Mouse (Mus musculus): Measurements from ENCODE around the gene Pcsk2. TPM values are rescaled to one million over a fixed set of nuclear protein-coding genes. Genes with fewer than 3 reads are reported as not detected.

The Pcsk2 gene
- polyA plus RNA-seq, 1 experiment from 2014 or later = 1.4 TPM

DNA sequence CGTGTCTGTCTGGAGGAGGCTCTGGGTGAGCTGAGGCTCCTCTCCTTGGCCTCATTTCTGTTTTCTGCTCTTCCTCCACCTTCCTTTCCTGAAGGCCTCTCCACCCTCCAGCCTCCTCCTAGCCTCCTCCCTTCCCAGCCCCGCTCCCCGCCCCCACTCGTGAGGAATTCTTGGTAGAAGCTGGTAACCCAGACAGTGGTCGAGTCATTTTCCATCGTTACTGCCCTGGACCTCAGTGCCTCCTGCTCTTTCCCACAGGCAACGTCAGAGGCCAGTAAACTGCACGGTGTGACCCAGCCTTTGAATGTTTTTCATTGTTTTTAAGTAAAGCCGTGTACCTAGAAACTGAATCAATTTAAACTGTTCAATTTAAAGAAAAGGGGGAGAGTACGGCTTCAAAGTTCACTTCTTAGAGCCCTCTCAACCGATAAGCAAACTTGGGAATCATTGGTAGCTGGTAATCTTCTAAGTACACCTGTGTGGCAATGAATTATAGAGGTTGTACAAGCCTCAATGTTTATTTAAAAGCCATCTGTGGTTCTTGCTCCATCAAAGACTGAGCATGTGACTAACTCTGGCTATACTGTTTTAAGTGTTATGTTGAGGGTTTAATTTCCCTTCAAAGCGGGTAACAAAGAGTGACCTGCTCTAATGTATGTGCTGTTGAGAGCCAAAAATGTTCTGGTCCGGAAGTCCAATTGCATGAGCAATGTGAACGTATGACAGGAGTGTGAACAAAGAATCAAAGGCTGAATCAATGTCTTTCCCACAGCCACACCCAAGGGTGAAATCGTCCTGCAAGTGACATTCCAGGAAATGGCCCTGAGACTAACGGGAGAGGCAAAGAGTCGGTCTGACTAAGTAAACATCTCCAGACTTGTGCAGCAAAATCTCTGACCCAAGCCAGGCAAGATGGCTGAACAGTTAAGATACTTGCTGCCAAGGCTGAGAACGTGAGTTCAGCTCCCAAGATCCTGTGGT lies 306.6 kb downstream of the Pcsk2 start:
- peak overlapping the region; percentile 11; the same call in 1 of the 2 replicates for H3K4me2 ChIP-seq (ENCODE audit: low read depth, low read length)

DNA sequence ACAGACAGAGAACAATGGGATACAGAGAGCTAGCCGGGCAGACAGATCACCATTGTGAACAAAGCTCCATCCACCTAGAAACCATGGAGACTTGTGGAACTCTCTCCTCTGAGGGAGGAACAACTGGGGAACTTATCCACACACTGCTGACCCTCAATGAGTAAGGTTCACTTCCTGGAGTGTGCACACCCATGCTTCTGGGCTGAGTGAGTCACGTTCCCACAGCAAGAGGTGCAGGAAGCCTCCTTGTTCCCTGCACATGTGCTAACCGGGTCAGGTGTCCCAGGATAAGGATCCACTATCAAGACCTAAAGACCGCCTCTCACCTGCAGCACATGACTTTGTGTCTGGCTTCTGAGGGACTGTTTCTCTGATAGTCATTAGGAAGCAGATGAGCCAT lies 307.5 kb downstream of the Pcsk2 start:
- Histone ChIP-seq H3K9me3 (ENCODE audit: control insufficient read depth, low read length) (no peaks in the 10 kb centered on the region), H3K27me3 (replicated peaks; ENCODE audit: control insufficient read depth, insufficient read depth, low read length) (no peaks in the 10 kb centered on the region), H3K27ac (ENCODE audit: low read length) (peak overlapping the region; percentile 82), H3K4me3 (ENCODE audit: low read length) (no peak overlapping the region), H3K36me3 (ENCODE audit: control insufficient read depth, insufficient read depth, low read length) (no peaks in the 10 kb centered on the region), H3K4me2 (ENCODE audit: low read depth, low read length) (0 out of 2 replicates have a peak overlapping the region, but pooled peaks have one; percentile 4), H3K4me1 (ENCODE audit: control insufficient read depth, insufficient read depth, low read length) (peaks cover 12% of the 10 kb centered on the region), H3K9ac (ENCODE audit: low read depth, low read length) (no peak overlapping the region)
- WGBS = 59% methylated on average over 4 of the region's 4 CpGs
- ATAC-seq = peak; percentile 89

More for the DNA sequence above, 306.6 kb downstream of the Pcsk2 start:
- Histone ChIP-seq H3K9me3 (ENCODE audit: control insufficient read depth, low read length) (no peaks in the 10 kb centered on the region), H3K9ac (ENCODE audit: low read depth, low read length) (peak overlapping the region; percentile 38; the same call in 1 of the 2 replicates), H3K4me3 (ENCODE audit: low read length) (no peak overlapping the region), H3K4me1 (ENCODE audit: control insufficient read depth, insufficient read depth, low read length) (peaks cover 18% of the 10 kb centered on the region), H3K27me3 (replicated peaks; ENCODE audit: control insufficient read depth, insufficient read depth, low read length) (no peaks in the 10 kb centered on the region), H3K27ac (ENCODE audit: low read length) (peak overlapping the region; percentile 82), H3K36me3 (ENCODE audit: control insufficient read depth, insufficient read depth, low read length) (no peaks in the 10 kb centered on the region)
- 36% methylated on average over 18 of the region's 18 CpGs for WGBS
- peak; percentile 82 for ATAC-seq

DNA sequence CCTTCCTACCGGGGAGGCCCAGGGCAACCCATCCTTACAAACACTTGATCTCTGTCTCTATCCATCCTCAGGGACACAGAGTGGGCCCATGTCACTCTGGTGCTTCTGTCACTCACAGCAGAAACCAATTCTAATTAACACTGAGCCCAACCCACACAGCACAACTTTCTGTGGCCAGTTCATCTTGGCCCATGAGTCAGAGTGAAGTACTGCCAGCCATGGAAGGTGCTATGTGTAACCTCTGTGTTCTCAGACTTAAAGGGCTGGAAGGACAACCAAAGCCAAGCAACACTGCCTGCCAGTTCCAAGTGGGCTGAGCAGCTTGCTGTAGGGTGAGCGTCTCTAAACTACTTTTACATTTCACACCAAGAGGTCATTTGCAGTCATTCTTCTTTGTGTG lies 313.2 kb downstream of the Pcsk2 start:
- peaks cover 4% of the 10 kb centered on the region; the same call in 1 of the 2 replicates for H3K4me1 ChIP-seq (ENCODE audit: control insufficient read depth, insufficient read depth, low read length)
- WGBS = 84% methylated on average over 2 of the region's 2 CpGs
- no peaks in the 10 kb centered on the region for H3K36me3 ChIP-seq (ENCODE audit: control insufficient read depth, insufficient read depth, low read length)
- no peak overlapping the region for H3K27ac ChIP-seq (ENCODE audit: low read length)
- no peaks in the 10 kb centered on the region for H3K27me3 ChIP-seq (replicated peaks; ENCODE audit: control insufficient read depth, insufficient read depth, low read length)
- ATAC-seq = no peak
- H3K4me2 ChIP-seq (ENCODE audit: low read depth, low read length) = no peak overlapping the region
- H3K9ac ChIP-seq (ENCODE audit: low read depth, low read length) = no peak overlapping the region
- H3K4me3 ChIP-seq (ENCODE audit: low read length) = no peak overlapping the region
- H3K9me3 ChIP-seq (ENCODE audit: control insufficient read depth, low read length) = no peaks in the 10 kb centered on the region

DNA sequence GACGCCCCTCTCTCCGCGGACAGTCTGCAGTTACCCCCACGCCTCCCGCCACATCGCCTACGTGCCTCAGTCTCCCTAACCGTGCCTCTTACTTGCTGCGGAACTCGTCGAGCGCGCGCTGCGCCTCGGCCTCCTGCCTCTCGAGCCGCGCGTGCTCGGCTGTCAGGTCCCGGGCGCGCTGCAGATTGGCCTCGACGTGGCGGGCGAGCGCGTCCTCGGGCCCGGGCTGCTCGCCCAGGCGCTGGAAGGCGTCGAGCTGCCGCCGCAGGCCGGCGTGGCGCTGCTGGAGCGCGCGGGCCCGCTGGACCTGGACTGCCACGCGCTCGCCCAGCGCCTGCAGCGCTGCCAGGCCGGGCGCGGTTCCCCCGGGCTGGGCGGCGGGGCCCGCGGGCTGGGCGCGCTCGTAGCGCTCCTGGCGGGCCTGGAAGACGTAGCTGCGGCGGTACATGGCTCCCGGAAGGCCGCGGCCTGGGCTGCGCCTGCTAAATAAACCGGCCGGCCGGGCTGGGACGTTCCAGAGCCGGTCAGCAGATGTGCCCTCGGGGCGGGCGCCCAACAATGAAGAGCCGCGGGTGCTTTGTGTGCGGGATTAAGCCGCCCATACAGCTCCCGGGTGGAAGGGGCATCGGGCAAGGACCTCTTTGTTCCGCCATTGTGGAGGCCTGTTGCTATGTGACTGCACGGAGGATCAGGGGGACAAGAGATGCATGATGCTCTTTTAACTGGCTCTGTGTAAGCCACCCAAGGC lies 316.7 kb downstream of the Pcsk2 start, which contains the start of gene Bfsp1:
TSS of gene Bfsp1 (minus strand) at position 690 of the 748 bp plus-strand sequence.
- H3K27me3 ChIP-seq (replicated peaks; ENCODE audit: control insufficient read depth, insufficient read depth, low read length) = no peaks in the 10 kb centered on the region
- H3K4me2 ChIP-seq (ENCODE audit: low read depth, low read length) = peak within 1 kb of the TSS; percentile 83
- no peaks in the 10 kb centered on the region for H3K9me3 ChIP-seq (ENCODE audit: control insufficient read depth, low read length)
- 2% methylated on average over 86 of the region's 86 CpGs for WGBS
- peak; percentile 84 for ATAC-seq
- peaks cover 7% of the 10 kb centered on the region for H3K4me1 ChIP-seq (ENCODE audit: control insufficient read depth, insufficient read depth, low read length)
- H3K27ac ChIP-seq (ENCODE audit: low read length) = peak within 1 kb of the TSS; percentile 23; the same call in 1 of the 2 replicates
- peak within 1 kb of the TSS; percentile 53 for H3K4me3 ChIP-seq (ENCODE audit: low read length)
- no peaks in the 10 kb centered on the region for H3K36me3 ChIP-seq (ENCODE audit: control insufficient read depth, insufficient read depth, low read length)
- peak within 1 kb of the TSS; percentile 83 for H3K9ac ChIP-seq (ENCODE audit: low read depth, low read length)

DNA sequence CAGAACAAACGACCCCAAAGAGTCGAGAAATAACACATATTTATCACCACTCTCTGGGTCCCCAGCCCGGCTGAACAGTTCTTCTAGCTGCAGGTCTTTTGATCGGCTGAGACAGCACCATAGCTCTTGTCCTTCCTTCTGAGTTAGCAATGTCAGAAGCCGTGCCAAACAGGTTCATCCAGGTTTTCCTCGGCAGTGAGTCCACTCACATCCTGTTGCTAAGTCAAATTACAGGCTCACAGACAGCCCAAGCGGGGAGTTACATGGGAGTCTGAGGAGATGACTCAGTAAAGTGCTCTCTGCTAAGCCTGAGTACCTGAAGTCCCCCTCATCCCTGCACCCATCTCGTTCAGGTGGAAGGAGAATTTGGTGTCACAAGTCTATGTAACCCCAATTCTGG lies 318.6 kb downstream of the Pcsk2 start:
- Histone ChIP-seq H3K27me3 (replicated peaks; ENCODE audit: control insufficient read depth, insufficient read depth, low read length) (no peaks in the 10 kb centered on the region), H3K9ac (ENCODE audit: low read depth, low read length) (no peak overlapping the region), H3K4me3 (ENCODE audit: low read length) (no peak overlapping the region), H3K4me2 (ENCODE audit: low read depth, low read length) (no peak overlapping the region), H3K4me1 (ENCODE audit: control insufficient read depth, insufficient read depth, low read length) (peaks cover 7% of the 10 kb centered on the region), H3K27ac (ENCODE audit: low read length) (no peak overlapping the region), H3K36me3 (ENCODE audit: control insufficient read depth, insufficient read depth, low read length) (no peaks in the 10 kb centered on the region), H3K9me3 (ENCODE audit: control insufficient read depth, low read length) (no peaks in the 10 kb centered on the region)
- ATAC-seq = 0 out of 2 replicates have a peak, but pooled peaks have one; percentile 12
- 45% methylated on average over 8 of the region's 8 CpGs for WGBS
